ENCODE assay signal across 13 mouse cellular contexts in the genomic region with DNA sequence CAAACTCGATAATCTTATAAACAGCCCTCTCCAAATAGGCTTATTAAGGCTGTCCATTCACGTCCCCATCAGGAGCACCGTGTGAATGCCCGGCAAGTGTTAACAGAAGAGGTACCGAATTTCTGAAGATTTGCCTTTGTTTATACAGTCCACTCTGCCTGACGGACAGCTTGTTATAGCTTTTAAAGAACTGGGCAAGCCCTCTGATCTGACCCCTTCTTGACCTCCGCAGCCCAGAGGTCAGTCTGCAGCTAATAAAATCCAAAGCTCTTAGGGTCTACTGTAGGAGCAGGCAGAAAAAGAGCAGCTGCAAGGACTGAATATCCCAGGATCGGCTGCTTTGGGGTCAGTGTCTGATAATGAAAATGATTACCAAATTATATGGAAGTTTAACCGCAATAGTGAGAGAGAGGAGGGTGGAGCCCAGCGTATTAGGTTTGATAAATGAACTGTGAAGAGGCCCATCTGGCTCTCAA.
DNase-seq lines count a peak whose midpoint lies in the region; ATAC-seq and TF ChIP-seq lines count a peak whose summit lies in the region.
"Had no signal": no experiment of that assay in that cellular context is flagged by ENCODE, and none has a peak within 500 bp of the region (broad histone marks: within the 10 kb centered on the region; RNA-seq: fewer than 3 reads in every experiment).

No protein-coding gene starts in this region.

- intact Hi-C loops in heart, adult 2 months (cut with DNase I): no loop called here

- TF ChIP-seq CTCF in heart, adult 2 months (IDR thresholded peaks at IDR 0.05): no peak

- ATAC-seq in hindbrain, embryonic 12.5 days (ENCODE audit: low FRiP score): peak; percentile 60; the same call in 1 of the 2 replicates
- no peak for ATAC-seq in hindbrain, embryonic 16.5 days
- no peak for ATAC-seq in neural tube, embryonic 15.5 days (ENCODE audit: low FRiP score)
- no peak for ATAC-seq in limb, embryonic 11.5 days (ENCODE audit: insufficient number of reproducible peaks, low FRiP score, low TSS enrichment, low read depth)
- ATAC-seq in intestine, embryonic 16.5 days: no peak
- ATAC-seq: inflammation-experienced regulatory T-cells, adult 6 months had no signal

- peaks cover 37% of the 10 kb centered on the region for H3K27me3 ChIP-seq in hindbrain, embryonic 12.5 days
- peaks cover 2% of the 10 kb centered on the region for H3K27me3 ChIP-seq in hindbrain, embryonic 16.5 days (replicated peaks; ENCODE audit: control insufficient read depth, insufficient read depth, low read length)
- H3K27me3 ChIP-seq in neural tube, embryonic 15.5 days (replicated peaks): peaks cover 66% of the 10 kb centered on the region
- peaks cover 44% of the 10 kb centered on the region for H3K27me3 ChIP-seq in limb, embryonic 11.5 days (ENCODE audit: control insufficient read depth, insufficient read depth, low read length)
- H3K27me3 ChIP-seq in intestine, embryonic 16.5 days (replicated peaks; ENCODE audit: control insufficient read depth, insufficient read depth, low read length): no peaks in the 10 kb centered on the region
- no peaks in the 10 kb centered on the region for H3K27me3 ChIP-seq in heart, adult 2 months (ENCODE audit: control insufficient read depth, insufficient read depth, low read length)

- no peak overlapping the region for H3K27ac ChIP-seq in hindbrain, embryonic 12.5 days
- H3K27ac ChIP-seq in hindbrain, embryonic 16.5 days (ENCODE audit: low read depth, low read length): no peak overlapping the region
- H3K27ac ChIP-seq in neural tube, embryonic 15.5 days (replicated peaks): no peak overlapping the region
- no peak overlapping the region for H3K27ac ChIP-seq in limb, embryonic 11.5 days (replicated peaks; ENCODE audit: low read depth, low read length)
- no peak overlapping the region for H3K27ac ChIP-seq in intestine, embryonic 16.5 days (ENCODE audit: low read length)
- H3K27ac ChIP-seq in heart, adult 2 months: no peak overlapping the region

- no peak overlapping the region for H3K4me3 ChIP-seq in hindbrain, embryonic 12.5 days
- no peak overlapping the region for H3K4me3 ChIP-seq in hindbrain, embryonic 16.5 days (ENCODE audit: low read length)
- no peak overlapping the region for H3K4me3 ChIP-seq in neural tube, embryonic 15.5 days (replicated peaks)
- no peak overlapping the region for H3K4me3 ChIP-seq in limb, embryonic 11.5 days (ENCODE audit: low read depth, low read length)
- no peak overlapping the region for H3K4me3 ChIP-seq in intestine, embryonic 16.5 days (ENCODE audit: low read length)
- no peak overlapping the region for H3K4me3 ChIP-seq in heart, adult 2 months

- H3K4me2 ChIP-seq in hindbrain, embryonic 12.5 days (replicated peaks): 0 out of 2 replicates have a peak overlapping the region, but pooled peaks have one; percentile 11
- H3K4me2 ChIP-seq in hindbrain, embryonic 16.5 days (ENCODE audit: low read length): no peak overlapping the region
- H3K4me2 ChIP-seq in neural tube, embryonic 15.5 days: no peak overlapping the region
- H3K4me2 ChIP-seq in limb, embryonic 11.5 days (ENCODE audit: low read depth, severe bottlenecking): no peak overlapping the region
- H3K4me2 ChIP-seq in intestine, embryonic 16.5 days (ENCODE audit: low read depth, low read length): no peak overlapping the region

- no peak overlapping the region for H3K9ac ChIP-seq in hindbrain, embryonic 12.5 days
- no peak overlapping the region for H3K9ac ChIP-seq in hindbrain, embryonic 16.5 days (ENCODE audit: low read depth, low read length)
- no peak overlapping the region for H3K9ac ChIP-seq in neural tube, embryonic 15.5 days (replicated peaks)
- no peak overlapping the region for H3K9ac ChIP-seq in limb, embryonic 11.5 days (ENCODE audit: low read length)
- H3K9ac ChIP-seq in intestine, embryonic 16.5 days (ENCODE audit: low read depth, low read length): no peak overlapping the region
- H3K9ac ChIP-seq in heart, adult 2 months (ENCODE audit: low read depth, low read length): no peak overlapping the region

- no peak for TF ChIP-seq POLR2A in heart, adult 2 months (IDR thresholded peaks at IDR 0.05; ENCODE audit: insufficient read depth, low read depth, low read length)

- DNase-seq in neural tube, embryonic 10.5 days (ENCODE audit: extremely low spot score, low spot score): peak; percentile 76
- peak; percentile 66 for DNase-seq in limb, embryonic 11.5 days (ENCODE audit: low spot score)
- no peak for DNase-seq in layer of hippocampus, postnatal 25 days (ENCODE audit: extremely low spot score in 1 of 2, low spot score in 1 of 2)
- no peak for DNase-seq in heart, adult 2 months
- DNase-seq: cerebellum, adult 9-10 months; kidney, postnatal 36 days; lung, adult 2 months; thymus, postnatal 14 days had no signal

- 7% methylated on average over 10 of the region's 10 CpGs for WGBS in hindbrain, embryonic 12.5 days
- WGBS in hindbrain, embryonic 16.5 days: 18% methylated on average over 10 of the region's 10 CpGs
- WGBS in neural tube, embryonic 15.5 days: 15% methylated on average over 10 of the region's 10 CpGs
- 2% methylated on average over 10 of the region's 10 CpGs for WGBS in limb, embryonic 11.5 days
- 34% methylated on average over 10 of the region's 10 CpGs for WGBS in intestine, embryonic 16.5 days
- 77% methylated on average over 10 of the region's 10 CpGs for WGBS in heart, adult 2 months

- H3K9me3 ChIP-seq in hindbrain, embryonic 12.5 days (replicated peaks): no peaks in the 10 kb centered on the region
- no peaks in the 10 kb centered on the region for H3K9me3 ChIP-seq in hindbrain, embryonic 16.5 days (ENCODE audit: control insufficient read depth, low read length)
- no peaks in the 10 kb centered on the region for H3K9me3 ChIP-seq in neural tube, embryonic 15.5 days (replicated peaks)
- H3K9me3 ChIP-seq in limb, embryonic 11.5 days (ENCODE audit: control insufficient read depth, low read length): no peaks in the 10 kb centered on the region
- no peaks in the 10 kb centered on the region for H3K9me3 ChIP-seq in intestine, embryonic 16.5 days (ENCODE audit: control insufficient read depth, low read length)

- TF ChIP-seq EP300 in heart, adult 2 months (IDR thresholded peaks at IDR 0.05; ENCODE audit: insufficient read depth, low read depth, low read length): no peak

- H3K36me3 ChIP-seq in hindbrain, embryonic 12.5 days: no peaks in the 10 kb centered on the region
- no peaks in the 10 kb centered on the region; the same call in 1 of the 2 replicates for H3K36me3 ChIP-seq in hindbrain, embryonic 16.5 days (ENCODE audit: control insufficient read depth, insufficient read depth, low read length)
- no peaks in the 10 kb centered on the region for H3K36me3 ChIP-seq in neural tube, embryonic 15.5 days
- H3K36me3 ChIP-seq in limb, embryonic 11.5 days (ENCODE audit: control insufficient read depth, insufficient read depth, low read length): no peaks in the 10 kb centered on the region
- no peaks in the 10 kb centered on the region for H3K36me3 ChIP-seq in intestine, embryonic 16.5 days (ENCODE audit: control insufficient read depth, insufficient read depth, low read length)
- H3K36me3 ChIP-seq in heart, adult 2 months (ENCODE audit: control insufficient read depth, insufficient read depth, low read length): peaks cover 4% of the 10 kb centered on the region; the same call in 1 of the 2 replicates

- H3K4me1 ChIP-seq in hindbrain, embryonic 12.5 days: peaks cover 32% of the 10 kb centered on the region
- H3K4me1 ChIP-seq in hindbrain, embryonic 16.5 days (ENCODE audit: control insufficient read depth, insufficient read depth, low read depth, low read length): peaks cover 5% of the 10 kb centered on the region
- peaks cover 13% of the 10 kb centered on the region; the same call in 1 of the 2 replicates for H3K4me1 ChIP-seq in neural tube, embryonic 15.5 days
- H3K4me1 ChIP-seq in limb, embryonic 11.5 days (ENCODE audit: control insufficient read depth, insufficient read depth, low read length): peaks cover 18% of the 10 kb centered on the region
- peaks cover 8% of the 10 kb centered on the region; the same call in 1 of the 2 replicates for H3K4me1 ChIP-seq in intestine, embryonic 16.5 days (ENCODE audit: control insufficient read depth, insufficient read depth, low read length)
- peaks cover 15% of the 10 kb centered on the region for H3K4me1 ChIP-seq in heart, adult 2 months (ENCODE audit: control insufficient read depth, insufficient read depth, low read length)

- no peaks in the 10 kb centered on the region for H3K79me2 ChIP-seq in heart, adult 2 months (replicated peaks; ENCODE audit: control insufficient read depth, insufficient read depth, low read length)

Comparison
In these comparisons a context has a peak if more than half of its experiments do, and no peak if none do; other contexts are left out.
1. DNase-seq: peak in neural tube, embryonic 10.5 days (single experiment) and limb, embryonic 11.5 days (single experiment); none in layer of hippocampus, postnatal 25 days (0 of 2) and heart, adult 2 months (0 of 2).